In the genomic region with DNA sequence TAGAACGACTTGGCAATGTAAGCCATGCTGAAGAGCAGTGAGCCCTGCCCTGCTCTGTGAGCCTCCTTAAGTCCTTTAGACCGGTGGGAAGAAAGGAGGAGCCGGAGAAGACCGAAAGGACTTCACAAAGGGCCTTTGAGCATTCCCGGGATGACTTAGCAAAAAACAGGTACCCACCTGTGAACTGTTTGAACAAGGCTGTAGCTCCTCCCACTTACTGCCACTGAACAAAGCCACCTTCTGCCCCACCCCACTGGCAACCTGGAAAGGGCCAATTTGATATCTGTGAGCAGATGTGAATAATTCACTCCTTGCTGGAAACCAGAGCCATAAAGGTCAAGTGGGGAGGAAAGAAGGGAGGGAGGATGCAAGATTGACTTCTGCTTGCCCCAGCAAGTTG, we compare ENCODE assay signal across 29 mouse cellular contexts. TPM values are rescaled to one million over a fixed set of nuclear protein-coding genes. Genes with fewer than 3 reads are reported as not detected.
DNase-seq lines count a peak whose midpoint lies in the region; ATAC-seq and TF ChIP-seq lines count a peak whose summit lies in the region.
"Had no signal": no experiment of that assay in that cellular context is flagged by ENCODE, and none has a peak within 500 bp of the region (broad histone marks: within the 10 kb centered on the region; RNA-seq: fewer than 3 reads in every experiment).

A gene (minus strand): TSS at position 205 of the 400 bp plus-strand sequence.

- 68% methylated on average over 5 of the region's 5 CpGs for WGBS in embryonic facial prominence, embryonic 14.5 days
- 77% methylated on average over 5 of the region's 5 CpGs for WGBS in embryonic facial prominence, embryonic 10.5 days
- WGBS in intestine, embryonic 14.5 days: 59% methylated on average over 5 of the region's 5 CpGs
- 54% methylated on average over 5 of the region's 5 CpGs for WGBS in lung, embryonic 16.5 days
- whole genome bisulfite sequencing in stomach, embryonic 15.5 days: 69% methylated on average over 5 of the region's 5 CpGs

- no peak within 1 kb of the TSS for H3K4me3 ChIP-seq in embryonic facial prominence, embryonic 14.5 days (ENCODE audit: low read depth, low read length)
- no peak within 1 kb of the TSS for H3K4me3 ChIP-seq in embryonic facial prominence, embryonic 10.5 days
- no peak within 1 kb of the TSS for H3K4me3 ChIP-seq in intestine, embryonic 14.5 days (ENCODE audit: low read depth, low read length)
- no peak within 1 kb of the TSS for H3K4me3 ChIP-seq in lung, embryonic 16.5 days (ENCODE audit: low read length)
- peak within 1 kb of the TSS; percentile 24 for H3K4me3 ChIP-seq in stomach, embryonic 15.5 days (replicated peaks)
- no peak within 1 kb of the TSS for H3K4me3 ChIP-seq in gastrocnemius, adult 2 months
- H3K4me3 ChIP-seq: forebrain, embryonic 13.5 days; limb, embryonic 13.5 days; midbrain, embryonic 13.5 days had no signal

- H3K4me2 ChIP-seq in embryonic facial prominence, embryonic 14.5 days (ENCODE audit: low read depth, low read length): no peak within 1 kb of the TSS
- 0 out of 2 replicates have a peak within 1 kb of the TSS, but pooled peaks have one; percentile 2 for H3K4me2 ChIP-seq in intestine, embryonic 14.5 days (ENCODE audit: low read length)
- peak within 1 kb of the TSS; percentile 23; the same call in 1 of the 2 replicates for H3K4me2 ChIP-seq in lung, embryonic 16.5 days (ENCODE audit: low read depth, low read length)
- peak within 1 kb of the TSS; percentile 38 for H3K4me2 ChIP-seq in stomach, embryonic 15.5 days
- H3K4me2 ChIP-seq: forebrain, embryonic 13.5 days; hindbrain, embryonic 14.5 days; limb, embryonic 13.5 days; midbrain, embryonic 13.5 days had no signal

- 0 out of 2 replicates have a peak, but pooled peaks have one; percentile 55 for ATAC-seq in embryonic facial prominence, embryonic 14.5 days (ENCODE audit: low read depth)
- peak; percentile 67; the same call in 1 of the 2 replicates for ATAC-seq in intestine, embryonic 14.5 days (replicated peaks; ENCODE audit: low FRiP score, low TSS enrichment, low read depth)
- ATAC-seq in lung, embryonic 16.5 days (ENCODE audit: low read depth): 0 out of 2 replicates have a peak, but pooled peaks have one; percentile 46
- peak; percentile 56 for ATAC-seq in stomach, embryonic 15.5 days (ENCODE audit: insufficient read depth, low FRiP score, low read depth)
- ATAC-seq: forebrain, embryonic 13.5 days; midbrain, embryonic 13.5 days had no signal

- H3K4me1 ChIP-seq in embryonic facial prominence, embryonic 14.5 days (ENCODE audit: control insufficient read depth, insufficient read depth, low read length): no peaks in the 10 kb centered on the region
- H3K4me1 ChIP-seq in embryonic facial prominence, embryonic 10.5 days: peaks cover 22% of the 10 kb centered on the region
- H3K4me1 ChIP-seq in intestine, embryonic 14.5 days (replicated peaks; ENCODE audit: control insufficient read depth, insufficient read depth, low read length): peaks cover 4% of the 10 kb centered on the region; the same call in 1 of the 2 replicates
- peaks cover 8% of the 10 kb centered on the region for H3K4me1 ChIP-seq in lung, embryonic 16.5 days (replicated peaks; ENCODE audit: control insufficient read depth, insufficient read depth, low read length)
- H3K4me1 ChIP-seq in stomach, embryonic 15.5 days: 0 out of 2 replicates have a peak, but pooled peaks cover 2% of the 10 kb centered on the region
- H3K4me1 ChIP-seq: forebrain, embryonic 13.5 days; midbrain, embryonic 13.5 days had no signal

- TF ChIP-seq CTCF in gastrocnemius, adult 2 months (IDR thresholded peaks at IDR 0.05): no peak

- 0 out of 2 replicates have a peak, but pooled peaks cover 4% of the 10 kb centered on the region for H3K36me3 ChIP-seq in embryonic facial prominence, embryonic 14.5 days (ENCODE audit: control insufficient read depth, insufficient read depth, low read length)
- no peaks in the 10 kb centered on the region for H3K36me3 ChIP-seq in embryonic facial prominence, embryonic 10.5 days (replicated peaks)
- H3K36me3 ChIP-seq in intestine, embryonic 14.5 days (ENCODE audit: control insufficient read depth, insufficient read depth, low read length): no peaks in the 10 kb centered on the region
- no peaks in the 10 kb centered on the region for H3K36me3 ChIP-seq in lung, embryonic 16.5 days (ENCODE audit: control insufficient read depth, insufficient read depth, low read length)
- H3K36me3 ChIP-seq in stomach, embryonic 15.5 days: no peaks in the 10 kb centered on the region

- intact Hi-C loops in left cerebral cortex, postnatal 36 days (cut with DNase I): no loop called here
- intact Hi-C loops in gastrocnemius, adult 2 months (cut with DNase I): no loop called here

- no peaks in the 10 kb centered on the region for H3K27me3 ChIP-seq in embryonic facial prominence, embryonic 14.5 days (replicated peaks; ENCODE audit: control insufficient read depth, insufficient read depth, low read length)
- peaks cover 10% of the 10 kb centered on the region; the same call in 1 of the 2 replicates for H3K27me3 ChIP-seq in embryonic facial prominence, embryonic 10.5 days (replicated peaks; ENCODE audit: low read depth, poor library complexity, severe bottlenecking)
- H3K27me3 ChIP-seq in intestine, embryonic 14.5 days (replicated peaks; ENCODE audit: control insufficient read depth, insufficient read depth, low read length): no peaks in the 10 kb centered on the region
- no peaks in the 10 kb centered on the region for H3K27me3 ChIP-seq in lung, embryonic 16.5 days (ENCODE audit: control insufficient read depth, insufficient read depth, low read depth, low read length)
- H3K27me3 ChIP-seq in stomach, embryonic 15.5 days (replicated peaks): no peaks in the 10 kb centered on the region
- H3K27me3 ChIP-seq: forebrain, embryonic 13.5 days; limb, embryonic 13.5 days had no signal

- H3K27ac ChIP-seq in embryonic facial prominence, embryonic 14.5 days (replicated peaks; ENCODE audit: low read depth, low read length): no peak within 1 kb of the TSS
- H3K27ac ChIP-seq in embryonic facial prominence, embryonic 10.5 days (replicated peaks): no peak within 1 kb of the TSS
- no peak within 1 kb of the TSS for H3K27ac ChIP-seq in intestine, embryonic 14.5 days (ENCODE audit: low read depth)
- no peak within 1 kb of the TSS; the same call in 1 of the 2 replicates for H3K27ac ChIP-seq in lung, embryonic 16.5 days (ENCODE audit: low read length)
- peak within 1 kb of the TSS; percentile 71 for H3K27ac ChIP-seq in stomach, embryonic 15.5 days
- H3K27ac ChIP-seq in gastrocnemius, adult 2 months: no peak within 1 kb of the TSS
- H3K27ac ChIP-seq: forebrain, embryonic 13.5 days; hindbrain, embryonic 14.5 days; limb, embryonic 13.5 days; liver, embryonic 14.5 days; midbrain, embryonic 13.5 days had no signal

- no peak within 1 kb of the TSS for H3K9ac ChIP-seq in embryonic facial prominence, embryonic 14.5 days (ENCODE audit: low read depth, low read length)
- H3K9ac ChIP-seq in intestine, embryonic 14.5 days (ENCODE audit: low read length): no peak within 1 kb of the TSS
- H3K9ac ChIP-seq in lung, embryonic 16.5 days (ENCODE audit: low read length): no peak within 1 kb of the TSS
- H3K9ac ChIP-seq in stomach, embryonic 15.5 days: no peak within 1 kb of the TSS
- H3K9ac ChIP-seq: forebrain, embryonic 13.5 days; hindbrain, embryonic 14.5 days; limb, embryonic 13.5 days; liver, embryonic 14.5 days; midbrain, embryonic 13.5 days had no signal

- no peak for DNase-seq in embryonic facial prominence, embryonic 14.5 days (ENCODE audit: low spot score)
- no peak for DNase-seq in embryonic facial prominence, embryonic 10.5 days (ENCODE audit: low spot score)
- DNase-seq in intestine, embryonic 14.5 days (ENCODE audit: low spot score): no peak
- DNase-seq in left cerebral cortex, postnatal 36 days (ENCODE audit: low spot score in 2 of 2): no peak
- no peak for DNase-seq in left cerebral cortex, adult 18-20 months (ENCODE audit: low spot score in 2 of 2)
- no peak for DNase-seq in gastrocnemius, adult 2 months
- DNase-seq: cerebellum, adult 2 months; cerebellum, postnatal 36 days; gastrocnemius, postnatal 14 days; heart, adult 18-20 months; heart, postnatal 36 days; kidney, adult 2 months; kidney, postnatal 36 days; layer of hippocampus, adult 9-11 months; right cerebral cortex, postnatal 14 days; thymus, postnatal 36 days had no signal

- H3K9me3 ChIP-seq in embryonic facial prominence, embryonic 14.5 days (ENCODE audit: control insufficient read depth, low read length): no peaks in the 10 kb centered on the region
- no peaks in the 10 kb centered on the region for H3K9me3 ChIP-seq in embryonic facial prominence, embryonic 10.5 days
- H3K9me3 ChIP-seq in intestine, embryonic 14.5 days (ENCODE audit: control insufficient read depth, low read length): no peaks in the 10 kb centered on the region
- no peaks in the 10 kb centered on the region for H3K9me3 ChIP-seq in lung, embryonic 16.5 days (ENCODE audit: control insufficient read depth, low read length)
- no peaks in the 10 kb centered on the region for H3K9me3 ChIP-seq in stomach, embryonic 15.5 days
- H3K9me3 ChIP-seq: forebrain, embryonic 13.5 days; limb, embryonic 13.5 days; midbrain, embryonic 13.5 days had no signal

RNA-seq across cellular contexts. Expression of the gene that starts here (rescaled TPM):
- polyA plus RNA-seq in embryonic facial prominence, embryonic 14.5 days (2014; fragmentation: Nextera tagmentation; extraction: Ambion mirVana): 4.2 and 6.8 TPM in 2 replicates
- polyA plus RNA-seq in embryonic facial prominence, embryonic 10.5 days (2016; fragmentation: Nextera tagmentation; extraction: Ambion mirVana): 0.55 and 1.3 TPM in 2 replicates
- polyA plus RNA-seq in intestine, embryonic 14.5 days (2014; fragmentation: Nextera tagmentation; extraction: Ambion mirVana): 85.8 and 98.3 TPM in 2 replicates
- 11.0 and 11.5 TPM in 2 replicates for polyA plus RNA-seq in lung, embryonic 16.5 days (2015; fragmentation: Nextera tagmentation; extraction: Ambion mirVana)
- 87.7 and 108 TPM in 2 replicates for polyA plus RNA-seq in stomach, embryonic 15.5 days (2015; fragmentation: Nextera tagmentation; extraction: Ambion mirVana)
- total RNA-seq in left cerebral cortex, postnatal 36 days (2021): 1 to 10 TPM in 1 of 2 experiments, under 1 TPM in 1; 0.44 to 1.1 TPM
- under 1 TPM; 0.35 to 0.37 TPM for total RNA-seq in left cerebral cortex, adult 18-20 months (2021)
- total RNA-seq in gastrocnemius, adult 2 months (2021): not detected
- total RNA-seq: adrenal gland, adult 18-20 months; adrenal gland, postnatal 4 days; gastrocnemius, postnatal 14 days; heart, postnatal 36 days; megakaryocyte, adult 5-6 weeks; MEL had no signal
- polyA plus RNA-seq: heart, embryonic 14.5 days; midbrain, embryonic 13.5 days; neural tube, embryonic 14.5 days had no signal
